Mouse (Mus musculus): ENCODE measurements at regions not wholly inside any gene's neighbourhood (a gene's known extent, or its start where the extent isn't known, plus 50 kb on each side); places are given as distances from the start of the nearest gene placed in this dataset.

DNA sequence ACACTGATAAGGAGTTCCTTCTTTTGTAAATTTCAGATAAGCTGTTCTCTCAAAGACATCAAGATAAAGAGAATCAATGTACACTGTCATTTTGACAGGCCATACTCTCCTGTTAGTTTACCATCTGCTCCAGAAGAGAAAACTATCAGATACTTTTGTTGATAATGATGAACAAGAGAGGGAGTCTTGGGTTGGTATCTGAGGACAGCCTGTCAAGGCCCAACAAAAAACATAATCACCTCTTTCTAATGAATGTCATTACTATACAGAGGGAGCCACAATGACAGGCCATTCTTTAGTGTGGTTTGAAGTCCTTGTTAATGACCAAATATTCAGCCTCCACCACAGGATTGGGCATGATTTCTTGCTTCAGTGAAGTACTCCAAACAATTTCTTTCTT, 743.0 kb upstream of the Lrrn3 start:
- no peak for TF ChIP-seq EP300 (IDR thresholded peaks at IDR 0.05)
- TF ChIP-seq CTCF (IDR thresholded peaks at IDR 0.05), result no peak
